Comparison of ENCODE assay signal across 8 mouse cellular contexts in the genomic region with DNA sequence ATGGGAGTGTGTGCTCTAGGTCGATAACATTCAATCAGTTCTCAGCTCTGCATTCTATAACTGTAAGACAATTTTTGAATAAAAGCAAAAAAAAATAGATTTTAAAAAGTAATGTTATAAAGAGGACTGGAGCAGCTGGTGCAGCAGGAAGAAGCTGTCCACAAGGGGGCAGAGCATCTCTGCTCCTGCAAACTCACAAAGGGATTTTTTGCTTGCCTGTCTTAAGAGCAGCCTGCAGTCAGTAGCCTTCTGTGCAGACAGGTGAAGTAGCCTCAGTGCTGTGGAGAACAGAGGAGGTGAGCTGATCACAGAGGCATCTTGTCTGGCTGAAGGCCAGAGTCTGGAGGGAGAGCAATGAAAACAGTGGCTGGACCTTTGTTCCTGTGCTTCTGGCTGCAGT.
DNase-seq lines count a peak whose midpoint lies in the region; ATAC-seq and TF ChIP-seq lines count a peak whose summit lies in the region.
"Not testable (repeated sequence)": the region's sequence is repeated elsewhere in the genome, so short reads cannot be mapped to it uniquely, and the experiment has no call there.

No protein-coding gene starts in this region.

- H3K27ac ChIP-seq in ES-E14 (ENCODE audit: insufficient read depth, low read depth, low read length, poor library complexity, severe bottlenecking); forebrain, postnatal 0 days (ENCODE audit: low read depth, low read length); hindbrain, embryonic 15.5 days (replicated peaks); lung, embryonic 14.5 days (ENCODE audit: low read depth); neural tube, embryonic 15.5 days (replicated peaks): not testable (repeated sequence)

- not testable (repeated sequence) for H3K4me1 ChIP-seq in ES-E14 (ENCODE audit: control insufficient read depth in 2 of 2, insufficient read depth in 2 of 2, low read length in 2 of 2, poor library complexity in 1 of 2); forebrain, postnatal 0 days (ENCODE audit: insufficient read depth); hindbrain, embryonic 15.5 days (replicated peaks); lung, embryonic 14.5 days (ENCODE audit: insufficient read depth); neural tube, embryonic 15.5 days

- in situ Hi-C loops in ES-E14 (cut with MboI; ENCODE audit: low sequenced_read_pairs in 2 of 2, unreplicated experiment in 2 of 2) = loop anchor here in 1 of 2 experiments (10.0 kb wide), 1 partner anchor 692 kb away; no protein-coding TSS in a partner anchor

- not testable (repeated sequence) for H3K4me2 ChIP-seq in forebrain, postnatal 0 days (ENCODE audit: low read depth); hindbrain, embryonic 15.5 days; lung, embryonic 14.5 days; neural tube, embryonic 15.5 days

- peak; percentile 69 for ATAC-seq in forebrain, postnatal 0 days
- ATAC-seq in hindbrain, embryonic 15.5 days (ENCODE audit: low FRiP score, low read depth) = peak; percentile 79
- ATAC-seq in lung, embryonic 14.5 days (ENCODE audit: insufficient read depth) = not testable (repeated sequence)
- peak; percentile 65; the same call in 1 of the 2 replicates for ATAC-seq in neural tube, embryonic 15.5 days (ENCODE audit: low FRiP score)

- H3K36me3 ChIP-seq in ES-E14 (ENCODE audit: control insufficient read depth, insufficient read depth, low read length, poor library complexity, severe bottlenecking); forebrain, postnatal 0 days (ENCODE audit: insufficient read depth); hindbrain, embryonic 15.5 days; lung, embryonic 14.5 days (ENCODE audit: insufficient read depth); neural tube, embryonic 15.5 days: not testable (repeated sequence)

- not testable (repeated sequence) for H3K9me3 ChIP-seq in ES-E14 (ENCODE audit: control insufficient read depth, insufficient read depth, low read depth, low read length); forebrain, postnatal 0 days (ENCODE audit: low read length); hindbrain, embryonic 15.5 days; lung, embryonic 14.5 days (ENCODE audit: low read depth, low read length); neural tube, embryonic 15.5 days (replicated peaks)

- 67% methylated on average over 1 of the region's 1 CpGs for whole genome bisulfite sequencing in forebrain, postnatal 0 days
- 79% methylated on average over 1 of the region's 1 CpGs for WGBS in hindbrain, embryonic 15.5 days
- WGBS in lung, embryonic 14.5 days = 50% methylated on average over 1 of the region's 1 CpGs
- WGBS in neural tube, embryonic 15.5 days = 71% methylated on average over 1 of the region's 1 CpGs

- not testable (repeated sequence) for H3K27me3 ChIP-seq in forebrain, postnatal 0 days (ENCODE audit: insufficient read depth, low read length); hindbrain, embryonic 15.5 days; lung, embryonic 14.5 days (ENCODE audit: insufficient read depth, low read length); neural tube, embryonic 15.5 days (replicated peaks)

- H3K4me3 ChIP-seq in ES-E14 (ENCODE audit: insufficient read depth in 1 of 2, low read depth in 1 of 2, low read length in 2 of 2, poor library complexity in 1 of 2, severe bottlenecking in 1 of 2); forebrain, postnatal 0 days (ENCODE audit: low read depth, low read length); hindbrain, embryonic 15.5 days; lung, embryonic 14.5 days (ENCODE audit: low read depth, low read length); neural tube, embryonic 15.5 days (replicated peaks): not testable (repeated sequence)

- peak; percentile 11 for DNase-seq in ES-E14 (ENCODE audit: low read depth, low spot score)
- DNase-seq in cerebellum, adult 18-20 months = peak; percentile 11 to 16
- peak; percentile 63 for DNase-seq in forebrain, postnatal 0 days
- DNase-seq in layer of hippocampus, adult 9-10 months (ENCODE audit: low spot score) = peak; percentile 7
- peak; percentile 74 for DNase-seq in lung, embryonic 14.5 days
- DNase-seq in thymus, adult 18-20 months = peak; percentile 46 to 62

- not testable (repeated sequence) for H3K9ac ChIP-seq in ES-E14 (ENCODE audit: insufficient read depth, low read depth, low read length, poor library complexity, severe bottlenecking); forebrain, postnatal 0 days; hindbrain, embryonic 15.5 days; lung, embryonic 14.5 days; neural tube, embryonic 15.5 days (replicated peaks)

- peak; percentile 75 for TF ChIP-seq CTCF in forebrain, postnatal 0 days (IDR thresholded peaks at IDR 0.05; ENCODE audit: low read depth)
- peak; percentile 65 for TF ChIP-seq CTCF in lung, embryonic 14.5 days (IDR thresholded peaks at IDR 0.05; ENCODE audit: low read depth)

Comparison
In these comparisons a context has a peak if more than half of its experiments do, and no peak if none do; other contexts are left out.
1. DNase-seq: peak in every context shown above with its lines; median percentile 74 in lung, embryonic 14.5 days; 63 in forebrain, postnatal 0 days; 54 in thymus, adult 18-20 months; 14 in cerebellum, adult 18-20 months; 11 in ES-E14; 7 in layer of hippocampus, adult 9-10 months.